Mouse (Mus musculus): ENCODE measurements around the gene Nfat5.

- peak; percentile 29 for TF ChIP-seq POLR2A (IDR thresholded peaks at IDR 0.05; ENCODE audit: insufficient read length, low read depth)
- no peak for TF ChIP-seq MYOG (IDR thresholded peaks at IDR 0.05; ENCODE audit: control insufficient read depth in 1 of 3, insufficient read depth in 1 of 3, insufficient read length in 2 of 3, low read depth in 2 of 3)
- no peak for TF ChIP-seq MYOD1 (IDR thresholded peaks at IDR 0.05; ENCODE audit: control insufficient read depth in 1 of 3, insufficient read length in 2 of 3, low read depth in 2 of 3)
- no peak for TF ChIP-seq USF1 (IDR thresholded peaks at IDR 0.05; ENCODE audit: low read depth)
- no peak for TF ChIP-seq TCF12 (IDR thresholded peaks at IDR 0.05; ENCODE audit: insufficient read depth, poor library complexity, severe bottlenecking)
- TF ChIP-seq MAX (IDR thresholded peaks at IDR 0.05; ENCODE audit: low read depth), result no peak
- no peak for TF ChIP-seq POLR2AphosphoS2 (IDR thresholded peaks at IDR 0.05; ENCODE audit: insufficient read length, low read depth)
- TF ChIP-seq TCF3 (IDR thresholded peaks at IDR 0.05; ENCODE audit: insufficient read length, low read depth), result no peak
- TF ChIP-seq CEBPB (IDR thresholded peaks at IDR 0.05; ENCODE audit: insufficient read depth, poor library complexity, severe bottlenecking), result no peak
- no peak for TF ChIP-seq E2F4 (IDR thresholded peaks at IDR 0.05; ENCODE audit: insufficient read depth)
- no peak for TF ChIP-seq REST (IDR thresholded peaks at IDR 0.05; ENCODE audit: insufficient read depth, insufficient read length)
These were observed 109.9 kb downstream of the Nfat5 start, which contains the start of gene Nqo1 for GRCm38 (mm10) chr8:107403038-107403781.
